Mouse (Mus musculus) heart, postnatal 0 days (tissue): ENCODE results near the gene Mitf.

Experiments used
- CTCF ChIP-seq: IDR thresholded peaks from 2 replicates; pipeline ENCODE4 v1.5.1; 2016; ENCODE audit warnings: antibody characterized with exemption, control low read depth, low read depth
- EP300 ChIP-seq: IDR thresholded peaks from 2 replicates; pipeline ENCODE4 v1.6.1; 2016; ENCODE audit warnings: antibody characterized with exemption, low read depth

- no peak for TF ChIP-seq EP300
- no peak for TF ChIP-seq CTCF
Observed at GRCm38 (mm10) chr6:97820505-97820904, 13.7 kb downstream of the Mitf start.
